Mouse (Mus musculus): ENCODE data around the gene Phykpl.
A peak's percentile ranks its signal among the peaks of the same experiment; 100 is the strongest.

Gene Phykpl

GRCm38 (mm10) chr11:51584431-51585248, at the start of gene Phykpl:
TSS of gene Phykpl (plus strand) at chr11:51584757.
- DNase-seq = peak; percentile 97

GRCm38 (mm10) chr11:51538388-51538787, 46.2 kb upstream of the Phykpl start:
- DNase-seq = no peak

GRCm38 (mm10) chr11:51538919-51539758, 45.4 kb upstream of the Phykpl start:
- no peak for DNase-seq

- DNase-seq = peak; percentile 91
Observed at GRCm38 (mm10) chr11:51539759-51540282, 44.7 kb upstream of the Phykpl start.

- DNase-seq = no peak
Observed at GRCm38 (mm10) chr11:51542424-51542823, 42.1 kb upstream of the Phykpl start.

GRCm38 (mm10) chr11:51543487-51544050, 41.0 kb upstream of the Phykpl start:
- no peak for DNase-seq

GRCm38 (mm10) chr11:51544413-51544812, 40.1 kb upstream of the Phykpl start:
- DNase-seq = no peak

- no peak for DNase-seq
Observed at GRCm38 (mm10) chr11:51545811-51546210, 38.7 kb upstream of the Phykpl start.

GRCm38 (mm10) chr11:51551253-51551652, 33.3 kb upstream of the Phykpl start:
- DNase-seq = no peak

- no peak for DNase-seq
Observed at GRCm38 (mm10) chr11:51552091-51552490, 32.5 kb upstream of the Phykpl start.

GRCm38 (mm10) chr11:51554590-51554989, 30.0 kb upstream of the Phykpl start:
- DNase-seq = no peak

GRCm38 (mm10) chr11:51555066-51555465, 29.5 kb upstream of the Phykpl start:
- DNase-seq = no peak

- DNase-seq = no peak
Observed at GRCm38 (mm10) chr11:51563276-51563675, 21.3 kb upstream of the Phykpl start.

GRCm38 (mm10) chr11:51565062-51565461, 19.5 kb upstream of the Phykpl start:
- no peak for DNase-seq

- DNase-seq = no peak
Observed at GRCm38 (mm10) chr11:51565951-51566350, 18.6 kb upstream of the Phykpl start.

- DNase-seq = no peak
Observed at GRCm38 (mm10) chr11:51568801-51569200, 15.8 kb upstream of the Phykpl start.

- no peak for DNase-seq
Observed at GRCm38 (mm10) chr11:51576454-51576853, 8.1 kb upstream of the Phykpl start.

- no peak for DNase-seq
Observed at GRCm38 (mm10) chr11:51577587-51577986, 7.0 kb upstream of the Phykpl start.

GRCm38 (mm10) chr11:51579024-51579423, 5.5 kb upstream of the Phykpl start:
- no peak for DNase-seq

- peak; percentile 74 for DNase-seq
Observed at GRCm38 (mm10) chr11:51582713-51583112, 1.8 kb upstream of the Phykpl start.

GRCm38 (mm10) chr11:51584057-51584430, 513 bp upstream of the Phykpl start:
- DNase-seq = no peak

- DNase-seq = peak; percentile 38
Observed at GRCm38 (mm10) chr11:51585608-51586252, 1.2 kb downstream of the Phykpl start.

- DNase-seq = peak; percentile 38
Observed at GRCm38 (mm10) chr11:51586411-51586810, 1.9 kb downstream of the Phykpl start.
